Mouse (Mus musculus): Measurements from ENCODE around the gene Tmc8. TPM values are rescaled to one million over a fixed set of nuclear protein-coding genes. Genes with fewer than 3 reads are reported as not detected.

The Tmc8 gene
- polyA plus RNA-seq, 1 experiment, result 3.1 TPM

GRCm38 (mm10) chr11:117743454-117744030, 38.3 kb upstream of the Tmc8 start:
- no peak overlapping the region for H3K27ac ChIP-seq (ENCODE audit: insufficient read depth, low read length)
- TF ChIP-seq CTCF (IDR thresholded peaks at IDR 0.05; ENCODE audit: low read depth, low read length), result no peak
- no peak for TF ChIP-seq EP300 (IDR thresholded peaks at IDR 0.05; ENCODE audit: insufficient read depth, low read depth, low read length)
- TF ChIP-seq POLR2A (IDR thresholded peaks at IDR 0.05; ENCODE audit: insufficient read depth, low read length), result no peak
- H3K4me3 ChIP-seq (ENCODE audit: low read depth, low read length), result no peak overlapping the region
- peaks cover 24% of the 10 kb centered on the region for H3K36me3 ChIP-seq (ENCODE audit: control insufficient read depth, insufficient read depth, low read length, poor library complexity, severe bottlenecking)
- H3K27me3 ChIP-seq (ENCODE audit: control insufficient read depth, insufficient read depth, low read length, poor library complexity, severe bottlenecking), result no peaks in the 10 kb centered on the region
- H3K4me1 ChIP-seq (ENCODE audit: control insufficient read depth, insufficient read depth, low read length), result no peaks in the 10 kb centered on the region
- H3K9me3 ChIP-seq (replicated peaks; ENCODE audit: control insufficient read depth, insufficient read depth, low read length, poor library complexity, severe bottlenecking), result no peaks in the 10 kb centered on the region
- H3K9ac ChIP-seq (ENCODE audit: low read depth, poor library complexity, severe bottlenecking), result no peak overlapping the region

- Histone ChIP-seq H3K9ac (ENCODE audit: low read depth, poor library complexity, severe bottlenecking) (no peak overlapping the region), H3K4me3 (ENCODE audit: low read depth, low read length) (no peak overlapping the region), H3K9me3 (replicated peaks; ENCODE audit: control insufficient read depth, insufficient read depth, low read length, poor library complexity, severe bottlenecking) (no peaks in the 10 kb centered on the region), H3K27ac (ENCODE audit: insufficient read depth, low read length) (no peak overlapping the region), H3K36me3 (ENCODE audit: control insufficient read depth, insufficient read depth, low read length, poor library complexity, severe bottlenecking) (peaks cover 24% of the 10 kb centered on the region), H3K27me3 (ENCODE audit: control insufficient read depth, insufficient read depth, low read length, poor library complexity, severe bottlenecking) (no peaks in the 10 kb centered on the region), H3K4me1 (ENCODE audit: control insufficient read depth, insufficient read depth, low read length) (no peaks in the 10 kb centered on the region)
- TF ChIP-seq CTCF (IDR thresholded peaks at IDR 0.05; ENCODE audit: low read depth, low read length) (no peak), POLR2A (IDR thresholded peaks at IDR 0.05; ENCODE audit: insufficient read depth, low read length) (no peak), EP300 (IDR thresholded peaks at IDR 0.05; ENCODE audit: insufficient read depth, low read depth, low read length) (no peak)
Observed at GRCm38 (mm10) chr11:117748628-117749027, 33.2 kb upstream of the Tmc8 start.

GRCm38 (mm10) chr11:117749414-117749813, 32.5 kb upstream of the Tmc8 start:
- H3K9me3 ChIP-seq (replicated peaks; ENCODE audit: control insufficient read depth, insufficient read depth, low read length, poor library complexity, severe bottlenecking), result no peaks in the 10 kb centered on the region
- H3K9ac ChIP-seq (ENCODE audit: low read depth, poor library complexity, severe bottlenecking), result no peak overlapping the region
- no peaks in the 10 kb centered on the region for H3K27me3 ChIP-seq (ENCODE audit: control insufficient read depth, insufficient read depth, low read length, poor library complexity, severe bottlenecking)
- H3K27ac ChIP-seq (ENCODE audit: insufficient read depth, low read length), result no peak overlapping the region
- no peaks in the 10 kb centered on the region for H3K4me1 ChIP-seq (ENCODE audit: control insufficient read depth, insufficient read depth, low read length)
- TF ChIP-seq POLR2A (IDR thresholded peaks at IDR 0.05; ENCODE audit: insufficient read depth, low read length) (no peak), CTCF (IDR thresholded peaks at IDR 0.05; ENCODE audit: low read depth, low read length) (no peak), EP300 (IDR thresholded peaks at IDR 0.05; ENCODE audit: insufficient read depth, low read depth, low read length) (no peak)
- peaks cover 24% of the 10 kb centered on the region for H3K36me3 ChIP-seq (ENCODE audit: control insufficient read depth, insufficient read depth, low read length, poor library complexity, severe bottlenecking)
- no peak overlapping the region for H3K4me3 ChIP-seq (ENCODE audit: low read depth, low read length)

- Histone ChIP-seq H3K27me3 (ENCODE audit: control insufficient read depth, insufficient read depth, low read length, poor library complexity, severe bottlenecking) (no peaks in the 10 kb centered on the region), H3K4me1 (ENCODE audit: control insufficient read depth, insufficient read depth, low read length) (no peaks in the 10 kb centered on the region), H3K9me3 (replicated peaks; ENCODE audit: control insufficient read depth, insufficient read depth, low read length, poor library complexity, severe bottlenecking) (no peaks in the 10 kb centered on the region), H3K4me3 (ENCODE audit: low read depth, low read length) (no peak overlapping the region), H3K9ac (ENCODE audit: low read depth, poor library complexity, severe bottlenecking) (no peak overlapping the region), H3K36me3 (ENCODE audit: control insufficient read depth, insufficient read depth, low read length, poor library complexity, severe bottlenecking) (peaks cover 28% of the 10 kb centered on the region), H3K27ac (ENCODE audit: insufficient read depth, low read length) (no peak overlapping the region)
- TF ChIP-seq EP300 (IDR thresholded peaks at IDR 0.05; ENCODE audit: insufficient read depth, low read depth, low read length) (no peak), CTCF (IDR thresholded peaks at IDR 0.05; ENCODE audit: low read depth, low read length) (no peak), POLR2A (IDR thresholded peaks at IDR 0.05; ENCODE audit: insufficient read depth, low read length) (no peak)
Observed at GRCm38 (mm10) chr11:117751544-117751943, 30.3 kb upstream of the Tmc8 start.

- H3K27me3 ChIP-seq (ENCODE audit: control insufficient read depth, insufficient read depth, low read length, poor library complexity, severe bottlenecking), result no peaks in the 10 kb centered on the region
- H3K4me1 ChIP-seq (ENCODE audit: control insufficient read depth, insufficient read depth, low read length), result no peaks in the 10 kb centered on the region
- peaks cover 15% of the 10 kb centered on the region; the same call in 1 of the 2 replicates for H3K36me3 ChIP-seq (ENCODE audit: control insufficient read depth, insufficient read depth, low read length, poor library complexity, severe bottlenecking)
- H3K4me3 ChIP-seq (ENCODE audit: low read depth, low read length), result no peak overlapping the region
- no peak overlapping the region for H3K27ac ChIP-seq (ENCODE audit: insufficient read depth, low read length)
- no peaks in the 10 kb centered on the region for H3K9me3 ChIP-seq (replicated peaks; ENCODE audit: control insufficient read depth, insufficient read depth, low read length, poor library complexity, severe bottlenecking)
- H3K9ac ChIP-seq (ENCODE audit: low read depth, poor library complexity, severe bottlenecking), result no peak overlapping the region
- TF ChIP-seq POLR2A (IDR thresholded peaks at IDR 0.05; ENCODE audit: insufficient read depth, low read length) (no peak), EP300 (IDR thresholded peaks at IDR 0.05; ENCODE audit: insufficient read depth, low read depth, low read length) (no peak), CTCF (IDR thresholded peaks at IDR 0.05; ENCODE audit: low read depth, low read length) (no peak)
Observed at GRCm38 (mm10) chr11:117755891-117756290, 26.0 kb upstream of the Tmc8 start.

DNA sequence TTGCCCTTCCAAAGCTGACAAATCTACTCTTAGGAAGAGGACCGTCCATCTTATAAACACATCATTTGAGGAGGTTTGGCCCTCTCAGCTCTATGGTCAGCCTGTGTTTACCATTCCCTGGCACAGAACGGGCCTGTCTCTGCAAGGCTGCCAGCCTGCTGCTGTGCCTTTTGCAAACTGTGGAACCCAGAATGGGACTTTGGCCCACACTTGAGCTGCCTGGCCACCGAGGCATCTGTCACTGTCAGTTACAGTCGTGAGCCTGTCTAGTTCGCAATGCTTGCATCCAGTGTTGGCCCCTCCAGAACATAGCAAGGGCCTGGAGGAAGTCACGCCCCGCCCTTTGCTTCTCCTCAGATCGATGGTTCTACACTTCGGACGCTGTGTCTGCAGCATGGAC, 22.6 kb upstream of the Tmc8 start:
- TF ChIP-seq POLR2A (IDR thresholded peaks at IDR 0.05; ENCODE audit: insufficient read depth, low read length), result no peak
- no peak for TF ChIP-seq EP300 (IDR thresholded peaks at IDR 0.05; ENCODE audit: insufficient read depth, low read depth, low read length)
- no peak for TF ChIP-seq CTCF (IDR thresholded peaks at IDR 0.05; ENCODE audit: low read depth, low read length)
- Histone ChIP-seq H3K4me3 (ENCODE audit: low read depth, low read length) (no peak overlapping the region), H3K4me1 (ENCODE audit: control insufficient read depth, insufficient read depth, low read length) (peaks cover 2% of the 10 kb centered on the region), H3K27me3 (ENCODE audit: control insufficient read depth, insufficient read depth, low read length, poor library complexity, severe bottlenecking) (no peaks in the 10 kb centered on the region), H3K9me3 (replicated peaks; ENCODE audit: control insufficient read depth, insufficient read depth, low read length, poor library complexity, severe bottlenecking) (no peaks in the 10 kb centered on the region), H3K36me3 (ENCODE audit: control insufficient read depth, insufficient read depth, low read length, poor library complexity, severe bottlenecking) (peaks cover 8% of the 10 kb centered on the region; the same call in 1 of the 2 replicates), H3K27ac (ENCODE audit: insufficient read depth, low read length) (no peak overlapping the region), H3K9ac (ENCODE audit: low read depth, poor library complexity, severe bottlenecking) (no peak overlapping the region)

Measured in ES-Bruce4 (cell line).